Mouse (Mus musculus) layer of hippocampus, adult 8-10 months (tissue): ENCODE measurements at regions not wholly inside any gene's neighbourhood (a gene's known extent, or its start where the extent isn't known, plus 50 kb on each side); places are given as distances from the start of the nearest gene placed in this dataset.
A peak's percentile ranks its signal among the peaks of the same experiment; 100 is the strongest.
"Not testable (repeated sequence)": the region's sequence is repeated elsewhere in the genome, so short reads cannot be mapped to it uniquely, and the experiment has no call there.

Experiments used
- DNase-seq, 2 experiments: peaks; one replicate each; pipeline ENCODE4 v3.0.0; 2022; ENCODE audit warnings: low spot score in 2 of 2

DNA sequence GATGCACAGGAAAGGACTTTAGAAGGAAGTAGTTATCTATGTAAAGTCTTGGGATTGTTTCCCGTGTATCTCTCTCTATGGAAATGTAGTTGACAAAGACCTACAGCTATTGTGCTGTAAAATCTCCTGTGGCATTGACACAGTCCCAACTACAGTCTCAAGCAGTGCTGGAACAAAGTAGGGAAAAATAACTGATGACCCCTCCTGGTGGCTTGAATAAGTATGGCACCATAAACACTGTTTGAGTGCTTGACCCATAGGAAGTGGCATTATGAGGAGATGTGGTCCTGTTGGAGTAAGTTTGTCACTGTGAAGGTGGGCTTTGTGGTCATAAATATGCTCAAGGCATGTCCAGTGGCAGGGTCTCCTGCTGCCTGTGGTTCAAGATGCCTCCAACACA, 928.4 kb upstream of the Mms22l start:
- no peak for DNase-seq

DNA sequence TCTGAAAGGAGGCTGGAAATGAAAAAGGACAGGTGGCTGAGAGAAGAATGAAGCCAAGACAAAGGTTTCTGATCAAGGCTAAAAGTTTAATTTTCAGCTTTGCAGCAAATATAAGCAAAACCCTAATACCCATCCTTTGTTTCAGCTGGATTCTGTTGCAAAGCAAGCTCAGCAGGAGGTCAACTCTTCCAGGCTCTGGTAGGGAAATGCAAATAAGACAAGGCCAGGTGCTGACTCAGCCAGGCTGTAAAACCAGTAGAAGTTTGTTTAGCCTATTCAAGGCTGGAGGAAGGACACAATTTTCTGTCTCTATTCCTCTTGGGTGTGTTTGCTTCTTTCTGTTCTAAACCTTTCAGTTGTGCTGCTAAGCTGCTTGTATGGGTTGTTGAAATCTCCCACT, 923.2 kb upstream of the Mms22l start:
- no peak for DNase-seq

DNA sequence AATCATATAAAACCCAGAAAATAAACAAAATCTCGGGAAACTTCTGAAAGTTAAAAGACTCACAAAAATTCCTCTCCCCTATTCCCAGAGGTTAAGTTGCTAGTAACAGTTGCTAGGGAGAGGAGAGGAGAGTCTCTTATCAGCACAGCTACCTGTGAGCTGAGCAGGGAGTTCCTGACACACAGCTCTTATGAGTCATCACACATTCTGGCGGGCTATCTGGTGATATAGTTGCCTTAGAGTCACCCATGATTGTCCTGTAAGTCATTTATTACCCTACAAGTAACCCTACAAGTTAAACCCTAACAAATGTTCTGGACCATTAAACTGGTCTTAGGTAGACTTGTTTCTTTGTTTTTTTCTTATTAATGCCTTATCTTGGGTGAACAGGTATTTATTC, 908.8 kb upstream of the Mms22l start:
- DNase-seq = no peak

DNA sequence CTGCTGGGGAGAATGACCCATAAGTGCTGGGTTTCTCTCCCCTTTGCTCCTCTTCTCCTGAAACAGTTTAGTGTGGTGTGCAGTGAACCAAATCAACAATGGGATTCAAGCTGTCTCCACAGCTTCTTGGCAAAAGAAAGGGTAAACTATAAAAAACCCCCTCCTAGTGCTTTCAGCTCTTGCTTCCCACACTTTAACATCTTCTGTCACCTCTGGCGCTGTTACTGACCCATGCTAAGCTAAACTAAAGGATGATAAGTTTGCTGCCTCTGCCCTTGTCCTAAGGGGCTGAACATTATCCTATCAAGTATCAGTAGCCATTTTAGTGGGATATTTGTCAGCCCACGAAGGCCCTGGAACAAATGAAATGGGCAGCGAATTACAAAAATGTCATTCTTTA, 905.4 kb upstream of the Mms22l start:
- no peak for DNase-seq

DNA sequence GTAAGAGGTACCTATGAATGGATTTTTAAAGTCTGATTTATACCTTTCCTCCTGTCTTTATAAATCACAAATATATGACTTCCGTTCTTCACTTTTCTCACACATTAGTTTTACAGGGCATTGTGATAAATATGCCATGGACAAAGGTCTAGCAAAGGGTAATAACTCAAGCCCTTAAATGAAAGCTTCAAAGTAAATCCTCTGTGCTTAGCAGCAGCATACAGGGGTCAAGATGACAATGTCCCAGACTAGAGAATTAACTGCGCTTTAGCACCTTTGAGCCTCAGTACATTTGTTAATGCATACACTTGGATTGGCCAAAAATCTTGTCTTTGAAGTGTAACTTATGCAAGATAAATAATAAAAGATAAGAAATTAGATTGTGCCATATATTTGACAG, 904.7 kb upstream of the Mms22l start:
- no peak for DNase-seq

DNA sequence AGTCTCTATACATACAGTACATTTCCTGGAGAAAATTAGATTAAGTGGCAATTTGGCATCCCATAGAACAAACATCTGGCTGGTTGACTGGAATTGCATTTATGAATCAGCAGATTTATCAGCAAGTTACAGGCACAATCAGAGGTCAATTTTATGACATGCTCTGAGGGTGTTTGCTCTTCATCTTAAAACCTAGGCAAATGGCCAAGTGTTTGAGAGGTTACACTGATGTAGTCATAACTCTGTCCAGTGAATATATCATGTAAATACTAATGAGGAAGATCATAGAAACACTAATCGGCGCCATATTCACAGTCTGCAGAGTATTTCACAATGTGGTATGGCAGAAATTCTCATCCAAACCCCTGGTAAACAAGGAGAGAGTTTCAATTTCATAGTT, 896.2 kb upstream of the Mms22l start:
- DNase-seq = no peak

DNA sequence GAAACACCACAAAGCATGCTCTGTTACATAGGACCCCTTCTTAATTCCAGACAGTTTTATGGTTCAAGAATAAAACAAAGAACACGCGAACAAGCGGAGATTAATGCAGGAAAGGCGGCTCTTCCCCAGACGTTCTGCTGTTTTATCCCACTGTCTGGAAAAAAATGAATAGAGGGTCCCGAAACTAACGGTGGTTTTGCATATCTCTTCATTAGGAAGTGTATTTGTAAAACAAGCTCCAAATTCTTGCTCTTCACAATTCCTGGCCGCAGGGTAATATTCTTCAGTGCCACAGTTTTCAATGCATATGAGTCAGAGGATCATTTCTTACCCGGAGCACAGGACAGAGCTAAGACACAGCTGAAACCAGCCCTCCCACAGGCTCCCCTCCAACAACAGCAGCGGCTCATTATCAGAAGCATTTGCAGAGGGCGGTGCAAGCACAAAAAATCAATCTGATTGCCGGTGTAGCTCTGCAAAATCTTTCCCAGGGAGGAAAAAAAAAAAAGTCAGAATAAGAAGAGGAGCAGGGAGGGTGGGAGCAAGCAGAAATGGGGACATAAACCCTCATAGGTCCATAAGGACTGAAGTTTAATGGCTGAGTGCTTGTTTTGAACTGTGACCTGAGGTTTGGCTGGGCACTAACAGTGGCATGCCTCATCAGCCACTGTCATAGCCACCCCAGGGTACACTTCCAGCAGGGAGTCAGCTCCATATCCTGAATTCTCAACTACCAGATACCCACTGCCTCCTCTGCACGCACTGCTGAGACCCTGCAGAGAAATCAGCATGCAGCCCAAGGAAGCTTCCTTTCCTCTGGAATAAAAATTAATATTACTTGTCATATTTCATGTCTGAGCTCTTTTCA, 894.6 kb upstream of the Mms22l start:
- DNase-seq = peak; percentile 3 to 11

DNA sequence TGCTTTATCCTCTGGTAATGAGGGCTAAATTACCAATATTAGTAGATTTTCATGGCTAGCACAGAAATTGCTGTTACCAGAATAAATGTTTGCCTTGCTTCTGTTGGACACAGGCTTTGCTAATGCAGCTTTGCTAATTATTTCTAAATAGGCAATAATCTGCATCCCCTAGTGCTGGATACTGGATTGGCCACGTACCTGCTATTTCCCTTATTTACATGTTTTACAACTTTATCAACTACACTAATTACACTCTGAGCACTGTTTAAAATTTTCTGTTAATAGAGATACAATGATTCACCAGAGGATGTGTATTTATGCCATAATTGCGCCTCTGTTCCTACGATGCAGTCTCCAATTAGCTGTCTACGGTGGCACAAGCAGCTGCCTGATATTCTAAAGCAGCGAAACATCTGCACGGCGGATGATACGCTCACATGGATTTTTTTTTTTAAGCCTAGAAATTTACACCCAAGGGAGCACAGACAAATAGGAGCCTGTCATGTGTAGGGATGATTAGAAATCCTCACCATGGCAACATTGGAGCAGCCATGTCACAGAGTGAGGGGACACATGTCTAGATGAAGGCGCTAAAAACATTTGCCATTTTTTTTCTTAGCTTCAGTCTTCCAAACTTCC, 893.8 kb upstream of the Mms22l start:
- DNase-seq = no peak

DNA sequence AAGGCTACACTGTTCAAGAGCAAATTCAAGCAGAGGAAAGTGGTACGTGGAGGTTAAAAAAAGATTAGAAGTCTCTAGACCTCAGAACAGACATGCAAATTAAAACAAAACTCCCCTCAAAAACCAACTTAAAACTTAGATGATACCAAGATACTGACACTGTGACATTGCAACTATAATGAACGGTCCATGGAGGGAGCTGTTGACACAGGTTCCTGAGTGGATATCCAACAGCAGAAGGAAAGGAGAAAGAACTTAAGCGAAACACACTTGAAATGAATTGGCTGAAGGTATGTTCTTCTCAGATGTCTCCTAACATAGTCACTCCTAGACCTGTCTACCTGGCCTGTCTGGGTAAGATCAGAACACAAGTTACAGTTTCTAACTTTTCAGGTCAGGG, 888.9 kb upstream of the Mms22l start:
- no peak for DNase-seq

DNA sequence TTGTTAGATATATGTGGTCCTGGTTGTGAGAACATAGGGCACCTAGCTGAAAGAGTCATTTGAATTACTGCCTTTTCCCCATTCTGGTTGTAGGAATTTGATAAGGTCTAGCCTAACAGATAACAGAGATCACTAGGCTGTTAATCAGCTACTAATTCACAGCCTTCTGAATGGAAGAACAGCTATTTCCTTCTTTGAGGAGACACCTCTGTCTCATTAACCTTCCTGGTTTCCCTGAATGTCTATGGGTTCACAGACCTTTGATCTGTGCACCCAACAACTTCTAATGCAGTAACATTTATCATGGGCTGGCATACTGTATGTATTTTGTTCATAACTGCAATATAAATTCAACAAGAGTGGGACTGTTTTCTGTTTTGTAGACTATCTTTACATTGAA, 875.0 kb upstream of the Mms22l start:
- DNase-seq = no peak

DNA sequence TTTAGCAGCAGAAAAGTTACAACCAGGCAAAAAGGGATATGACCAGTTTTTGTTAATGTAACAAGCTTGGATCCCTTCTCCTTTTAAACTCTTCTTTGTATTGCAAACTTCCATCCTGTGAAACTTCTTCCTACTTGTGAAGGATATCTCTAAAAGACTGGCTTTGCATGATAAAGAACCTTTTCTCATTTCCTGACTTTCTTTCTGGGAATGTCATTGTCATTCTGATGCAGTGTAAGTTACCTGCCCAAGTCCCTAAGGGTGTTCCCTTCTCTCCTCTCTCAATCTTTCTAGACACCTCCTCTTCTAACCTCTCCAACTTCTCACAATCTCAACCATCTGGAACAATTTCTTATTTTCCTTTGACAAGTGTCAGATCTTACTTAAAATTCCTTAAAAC, 874.0 kb upstream of the Mms22l start:
- no peak for DNase-seq

DNA sequence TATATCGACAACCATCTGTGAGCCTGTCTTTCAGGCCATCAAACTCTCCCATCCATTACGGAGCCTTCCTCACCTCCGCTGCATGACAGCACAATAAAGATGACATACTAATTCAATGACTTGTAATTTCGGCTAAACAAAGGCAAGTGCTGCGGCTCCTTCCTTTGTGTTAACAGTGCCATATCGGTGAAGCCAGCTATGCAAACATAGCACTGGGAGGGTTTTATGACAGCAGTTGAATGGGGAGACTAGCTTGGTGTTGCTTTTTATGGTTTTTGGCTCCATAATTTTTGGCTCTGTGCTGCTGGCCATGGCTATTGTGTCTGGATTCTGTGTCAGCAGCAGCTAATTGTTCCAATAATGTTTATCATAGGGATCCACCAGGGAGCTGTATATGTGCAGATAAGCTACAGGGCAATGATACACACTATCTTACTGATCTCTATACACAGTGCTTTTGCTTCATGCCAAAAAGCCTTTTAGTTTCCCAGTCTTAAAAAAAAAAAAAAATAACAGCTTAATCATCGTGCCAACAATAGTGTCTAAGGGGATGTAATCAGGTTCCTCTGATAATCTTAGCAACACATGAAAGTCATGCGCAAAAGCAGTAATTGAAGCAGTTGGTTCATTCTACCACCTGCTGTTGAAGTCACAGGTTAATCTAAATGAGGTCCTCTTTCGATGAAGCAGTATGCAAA, 859.9 kb upstream of the Mms22l start:
- DNase-seq = no peak

DNA sequence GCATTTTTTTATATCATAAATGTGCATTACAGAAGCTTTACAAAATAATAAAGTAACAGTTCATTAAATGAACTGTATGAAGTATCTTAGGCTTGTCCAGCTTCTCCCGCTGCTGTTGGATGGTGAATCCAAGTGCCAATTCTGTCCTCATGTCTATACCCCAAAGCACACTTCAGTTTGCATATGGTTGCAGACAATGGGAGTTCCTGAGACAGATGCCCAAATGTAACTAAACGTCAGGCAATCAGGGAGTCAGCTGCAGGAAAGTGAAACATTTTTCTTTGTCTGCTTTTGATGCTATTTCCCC, 859.4 kb upstream of the Mms22l start:
- no peak for DNase-seq

DNA sequence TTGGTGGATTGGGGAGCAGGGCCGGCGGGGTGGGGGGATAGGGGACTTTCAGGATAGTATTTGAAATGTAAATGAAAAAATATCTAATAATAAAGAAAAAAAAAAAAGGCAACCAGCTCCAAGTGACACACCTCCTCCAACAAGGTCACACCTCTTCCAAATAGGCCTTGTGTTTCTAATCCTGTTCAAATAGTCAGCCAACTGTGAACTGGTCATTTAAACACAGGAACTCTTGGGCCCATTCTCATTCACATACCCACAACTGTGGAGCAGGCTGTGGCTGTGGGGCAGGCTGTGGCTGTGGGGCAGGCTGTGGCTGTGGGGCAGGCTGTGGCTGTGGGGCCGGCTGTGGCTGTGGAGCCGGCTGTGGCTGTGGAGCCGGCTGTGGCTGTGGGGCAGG, 839.6 kb upstream of the Mms22l start:
- DNase-seq = not testable (repeated sequence)

DNA sequence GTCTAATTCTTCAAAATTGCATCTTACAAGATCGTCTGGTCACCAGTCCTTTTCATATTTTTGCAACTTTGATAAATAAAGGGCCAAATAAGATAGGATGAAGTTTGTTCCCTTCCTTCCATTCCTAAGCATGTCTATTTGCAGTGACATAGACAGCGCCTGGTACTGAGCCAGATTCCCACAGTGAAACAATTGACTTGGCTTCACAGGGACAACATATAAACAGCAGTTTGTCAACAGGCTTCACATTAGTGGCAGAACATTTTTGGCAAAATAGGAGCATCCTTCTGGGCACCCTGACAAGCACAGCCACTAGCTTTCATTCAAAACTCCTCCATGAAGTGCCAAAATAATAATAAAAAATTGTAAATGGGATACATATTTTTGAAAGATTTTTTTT, 827.4 kb upstream of the Mms22l start:
- DNase-seq = no peak

DNA sequence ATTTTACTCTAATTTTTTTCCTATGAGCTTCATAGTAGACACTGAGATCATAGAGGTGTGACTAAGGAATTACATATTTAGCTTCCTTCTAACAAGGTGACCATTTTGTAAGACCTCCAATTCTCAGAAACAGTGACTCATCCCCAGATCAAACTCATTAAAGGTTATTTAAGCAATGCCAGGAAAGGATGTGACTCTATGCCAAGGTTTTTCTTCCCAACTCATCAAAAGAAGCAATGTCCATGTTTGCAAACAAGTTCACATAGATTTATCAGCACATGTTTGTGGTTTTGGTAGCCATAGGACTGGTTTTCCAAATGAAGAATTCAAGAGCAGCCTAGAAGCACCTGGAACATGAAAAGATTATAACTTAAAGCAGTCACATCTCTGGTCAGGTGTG, 792.6 kb upstream of the Mms22l start:
- no peak for DNase-seq

DNA sequence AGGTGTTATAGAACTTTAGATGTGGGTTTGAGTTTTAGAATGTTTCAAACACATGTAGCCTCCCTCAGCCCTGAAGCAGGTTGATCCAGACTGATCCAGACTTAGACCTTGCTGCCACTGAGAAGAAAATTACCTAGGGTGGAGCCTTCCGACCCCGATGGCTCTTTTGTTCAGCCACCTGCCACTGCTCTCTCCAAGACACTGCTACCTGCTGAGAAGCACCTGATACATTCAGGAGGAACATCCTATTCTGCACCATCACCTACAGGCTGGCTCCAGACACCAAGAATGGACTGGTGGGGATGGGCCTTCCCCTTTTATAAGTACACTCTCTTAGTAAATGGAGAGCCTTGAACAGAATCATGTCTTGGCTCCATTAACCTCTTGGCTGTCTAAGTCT, 785.5 kb upstream of the Mms22l start:
- no peak for DNase-seq

DNA sequence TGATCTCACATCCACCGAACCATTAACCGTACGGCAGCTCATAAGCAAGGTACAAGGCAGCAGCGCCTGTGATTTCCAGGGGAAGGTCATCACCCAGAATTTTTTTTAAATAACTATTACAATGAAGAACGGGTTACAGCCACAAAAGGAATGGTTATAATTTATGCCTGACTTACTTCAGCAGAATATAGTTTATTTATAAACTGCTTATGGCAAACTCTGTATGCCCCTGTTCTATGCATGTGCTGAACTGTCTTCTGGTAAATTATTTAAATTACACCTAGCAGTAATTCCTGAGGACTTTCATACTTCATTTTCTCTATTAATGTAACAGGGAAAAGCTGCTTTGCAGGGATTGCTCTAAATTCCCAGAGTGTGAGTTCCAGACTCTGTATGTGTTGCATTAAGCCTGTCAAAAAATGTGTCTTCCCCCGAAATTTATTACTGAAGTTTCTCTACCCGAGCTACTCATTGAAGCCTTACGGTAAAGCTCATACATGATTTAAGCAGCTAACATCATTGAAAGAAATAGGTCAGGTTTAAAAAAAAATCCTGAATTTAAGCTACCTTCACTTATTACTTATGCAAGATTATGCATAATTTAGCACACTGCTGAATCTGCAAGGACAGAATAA, 782.4 kb upstream of the Mms22l start:
- no peak for DNase-seq

DNA sequence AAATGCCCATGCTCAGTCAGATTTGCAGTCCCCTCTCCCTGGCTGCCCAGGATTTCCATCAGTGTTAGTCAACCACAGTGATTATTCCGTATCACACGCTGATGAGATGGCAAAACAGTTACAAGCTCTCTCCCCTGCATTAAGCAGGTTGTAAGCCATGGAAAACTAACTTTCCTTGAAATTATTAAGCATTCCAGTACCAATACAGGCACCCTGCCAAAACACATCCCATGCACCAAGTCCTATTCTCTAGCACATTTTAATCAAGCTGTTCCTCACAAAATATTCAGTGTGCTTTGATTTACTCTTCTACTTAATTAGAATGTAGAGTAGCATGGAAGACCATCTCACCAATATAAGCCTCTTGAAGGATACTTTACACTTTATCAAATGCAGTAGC, 768.4 kb upstream of the Mms22l start:
- no peak for DNase-seq

DNA sequence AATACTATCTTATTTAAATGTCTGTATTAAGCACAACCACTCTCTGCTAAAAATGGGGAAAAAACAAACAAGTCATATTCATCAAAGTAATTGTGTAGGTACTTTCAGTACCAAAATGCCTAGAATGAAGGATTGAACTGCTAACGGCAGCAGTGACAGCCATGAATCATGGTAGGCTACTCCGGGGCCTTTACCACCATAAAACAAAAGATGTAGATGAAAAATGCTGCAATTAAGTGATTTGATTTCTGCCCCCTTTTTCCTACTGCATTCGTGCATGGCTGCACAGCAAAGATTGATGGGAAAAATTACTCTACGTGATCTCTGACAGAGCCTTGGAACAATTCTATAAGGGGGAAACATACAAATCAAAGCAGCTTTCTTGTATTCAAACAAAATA, 763.8 kb upstream of the Mms22l start:
- no peak for DNase-seq

DNA sequence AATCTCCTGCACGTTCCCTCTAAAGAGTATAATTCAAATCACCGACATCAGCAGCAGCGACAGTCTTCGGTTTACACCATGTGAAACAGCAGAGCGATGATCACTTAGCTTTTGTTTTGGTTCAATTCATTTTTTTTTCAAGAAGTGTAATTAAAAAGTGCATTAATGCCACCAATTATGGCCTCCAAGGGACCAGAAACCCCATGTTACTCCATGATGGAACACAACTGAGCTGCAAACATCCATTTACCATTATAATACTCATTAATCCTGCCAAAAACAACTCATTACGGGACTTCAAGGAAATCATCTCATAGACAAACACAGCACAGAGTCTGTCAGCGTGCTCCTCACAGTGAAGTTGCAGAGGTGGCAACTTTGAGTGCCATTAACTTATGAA, 752.2 kb upstream of the Mms22l start:
- DNase-seq = no peak

DNA sequence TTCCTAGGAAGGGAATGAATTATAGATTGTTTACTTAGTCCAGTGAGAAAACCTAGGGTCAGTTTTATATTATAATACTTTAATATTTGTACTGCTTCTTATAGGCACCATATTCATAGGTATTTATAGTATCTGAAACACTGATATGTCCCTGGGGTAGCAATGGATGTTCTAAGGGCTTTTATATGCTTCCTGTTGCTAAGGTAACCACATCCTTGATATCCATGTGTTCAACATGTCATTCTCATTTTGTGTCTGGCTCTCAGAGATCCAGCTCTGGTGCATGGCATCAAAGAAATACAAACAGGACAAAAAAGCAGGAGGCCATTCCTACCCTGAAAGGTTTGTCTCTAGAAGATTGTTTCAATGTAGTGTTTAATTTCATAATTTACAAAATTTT, 738.2 kb upstream of the Mms22l start:
- no peak for DNase-seq
